Mouse (Mus musculus) layer of hippocampus, adult 9-10 months (tissue): ENCODE data around the gene Zfp715.
"Not testable (repeated sequence)": the region's sequence is repeated elsewhere in the genome, so short reads cannot be mapped to it uniquely, and the experiment has no call there.

ENCODE experiments used
- DNase-seq: peaks from one replicate; pipeline ENCODE4 v3.0.0; 2022; ENCODE audit warnings: low spot score

The Zfp715 gene

GRCm38 (mm10) chr7:43291524-43291923 lies 21.6 kb downstream of the Zfp715 start:
- no peak for DNase-seq

DNA sequence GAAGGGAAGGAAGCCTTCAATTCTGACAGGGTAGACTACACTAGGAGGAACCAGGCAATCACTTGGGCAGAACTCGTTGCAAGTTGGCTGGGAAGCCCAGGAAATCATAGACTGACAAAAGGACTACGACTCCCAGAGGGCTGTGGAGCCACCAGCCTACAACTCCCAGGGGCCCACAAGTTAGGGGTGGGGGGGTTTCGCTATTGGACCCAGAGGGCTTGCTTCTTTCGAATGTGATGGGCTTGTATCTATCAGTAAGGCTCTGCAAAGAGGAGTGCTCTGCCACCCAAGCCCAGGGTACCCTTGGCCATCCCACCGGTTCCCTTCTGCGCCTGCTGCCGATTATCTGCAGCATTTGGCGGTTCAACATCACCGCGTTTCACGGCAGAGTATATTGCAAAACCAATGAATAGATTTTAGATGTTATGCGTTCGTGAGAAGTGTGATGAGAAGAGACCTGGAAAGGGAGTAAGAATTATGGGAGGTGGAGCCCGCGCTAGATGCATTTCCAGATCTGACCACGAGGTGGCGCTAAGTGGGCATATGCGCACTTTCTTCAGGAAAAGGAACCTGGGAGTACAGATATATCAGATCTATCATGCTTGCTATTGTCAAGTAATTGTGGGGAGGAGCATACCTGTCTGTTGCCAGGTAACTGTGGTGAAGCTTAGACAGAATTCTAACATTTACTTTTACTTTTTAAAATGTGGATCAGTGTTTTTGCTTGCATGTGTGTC lies 30.1 kb downstream of the Zfp715 start:
- peak; percentile 90 for DNase-seq

DNA sequence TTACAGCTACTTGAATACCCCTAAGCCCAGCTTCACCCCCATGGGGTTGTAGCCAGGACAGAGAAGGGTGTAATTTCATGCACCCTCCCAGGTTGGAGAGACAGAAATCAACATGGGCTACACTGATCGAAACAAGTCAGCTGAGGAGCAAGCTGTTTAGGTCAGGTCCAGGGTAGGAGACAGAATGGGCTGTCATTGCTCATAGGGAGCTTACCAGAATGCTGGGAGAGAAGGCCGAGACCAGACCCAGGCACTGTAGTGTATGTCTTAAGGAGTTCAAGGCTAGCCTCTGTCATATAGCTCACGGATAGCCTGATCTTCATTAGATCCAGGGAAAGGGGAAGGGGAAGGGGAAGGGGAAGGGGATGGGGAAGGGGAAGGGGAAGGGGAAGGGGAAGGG lies 30.6 kb downstream of the Zfp715 start:
- no peak for DNase-seq

DNA sequence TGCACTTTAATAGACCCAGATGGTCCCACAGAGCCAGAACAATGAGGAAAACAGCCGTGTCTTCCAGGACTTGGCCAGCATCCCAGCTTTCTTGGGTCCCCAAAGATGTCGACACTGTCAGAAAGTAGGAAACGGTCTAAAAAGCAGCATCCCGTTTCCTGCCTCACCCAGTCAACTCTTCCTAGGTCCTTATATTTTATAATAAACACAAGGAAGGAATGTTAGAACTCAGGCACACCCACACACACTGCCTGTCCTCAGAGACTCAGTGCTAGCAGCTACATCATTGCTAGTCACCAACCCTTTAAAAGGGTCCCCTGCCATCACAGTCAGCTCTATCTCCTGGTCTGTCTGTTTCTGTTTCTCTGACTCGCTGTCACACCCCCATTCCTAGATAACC lies 35.7 kb downstream of the Zfp715 start:
- no peak for DNase-seq

- not testable (repeated sequence) for DNase-seq
Observed at GRCm38 (mm10) chr7:43276178-43276577, 36.9 kb downstream of the Zfp715 start.

GRCm38 (mm10) chr7:43273476-43273875 lies 39.6 kb downstream of the Zfp715 start:
- DNase-seq: no peak

DNA sequence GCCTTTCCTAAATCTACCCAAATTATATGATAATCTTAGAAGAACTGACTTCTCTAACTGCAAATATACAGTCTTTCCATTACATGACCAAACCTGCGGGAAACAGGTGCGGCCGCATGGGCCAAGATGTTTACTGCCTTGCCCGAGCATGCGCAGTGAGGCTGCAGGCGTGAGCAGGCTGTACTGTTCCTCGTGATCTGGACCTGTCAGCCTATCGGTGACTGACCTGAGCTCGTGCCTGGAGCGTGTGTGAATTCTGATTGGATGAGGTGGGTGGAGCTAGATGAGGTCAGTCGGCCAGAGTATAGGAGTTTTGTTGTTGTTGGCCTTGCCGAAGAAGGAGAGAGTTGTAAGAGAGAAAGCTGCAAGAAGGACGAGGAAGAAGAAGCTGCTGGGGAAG lies 45.7 kb downstream of the Zfp715 start:
- DNase-seq: not testable (repeated sequence)

DNA sequence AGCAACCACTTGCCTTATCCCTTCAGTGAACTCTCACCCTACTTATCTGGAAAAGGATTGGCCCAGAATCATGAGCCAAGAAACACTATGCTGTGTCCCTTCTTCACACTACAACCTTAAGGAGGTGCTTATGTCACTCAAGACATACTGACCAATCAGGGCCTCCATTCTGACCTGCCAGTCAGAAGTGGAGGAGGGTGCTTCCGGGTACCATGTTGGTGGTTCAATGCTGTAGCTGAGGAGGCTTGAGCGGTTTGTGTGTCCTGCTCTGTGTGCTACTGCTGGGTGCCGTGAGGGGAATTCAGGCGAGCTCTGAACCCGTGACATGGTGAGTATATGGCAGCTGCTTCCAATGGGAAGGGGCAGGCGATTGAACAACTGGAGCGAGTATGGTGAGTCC lies 59.6 kb downstream of the Zfp715 start:
- DNase-seq: no peak

- not testable (repeated sequence) for DNase-seq
Observed at GRCm38 (mm10) chr7:43250718-43251117, 62.4 kb downstream of the Zfp715 start.
